ENCODE assay signal across 16 mouse cellular contexts in the genomic region with DNA sequence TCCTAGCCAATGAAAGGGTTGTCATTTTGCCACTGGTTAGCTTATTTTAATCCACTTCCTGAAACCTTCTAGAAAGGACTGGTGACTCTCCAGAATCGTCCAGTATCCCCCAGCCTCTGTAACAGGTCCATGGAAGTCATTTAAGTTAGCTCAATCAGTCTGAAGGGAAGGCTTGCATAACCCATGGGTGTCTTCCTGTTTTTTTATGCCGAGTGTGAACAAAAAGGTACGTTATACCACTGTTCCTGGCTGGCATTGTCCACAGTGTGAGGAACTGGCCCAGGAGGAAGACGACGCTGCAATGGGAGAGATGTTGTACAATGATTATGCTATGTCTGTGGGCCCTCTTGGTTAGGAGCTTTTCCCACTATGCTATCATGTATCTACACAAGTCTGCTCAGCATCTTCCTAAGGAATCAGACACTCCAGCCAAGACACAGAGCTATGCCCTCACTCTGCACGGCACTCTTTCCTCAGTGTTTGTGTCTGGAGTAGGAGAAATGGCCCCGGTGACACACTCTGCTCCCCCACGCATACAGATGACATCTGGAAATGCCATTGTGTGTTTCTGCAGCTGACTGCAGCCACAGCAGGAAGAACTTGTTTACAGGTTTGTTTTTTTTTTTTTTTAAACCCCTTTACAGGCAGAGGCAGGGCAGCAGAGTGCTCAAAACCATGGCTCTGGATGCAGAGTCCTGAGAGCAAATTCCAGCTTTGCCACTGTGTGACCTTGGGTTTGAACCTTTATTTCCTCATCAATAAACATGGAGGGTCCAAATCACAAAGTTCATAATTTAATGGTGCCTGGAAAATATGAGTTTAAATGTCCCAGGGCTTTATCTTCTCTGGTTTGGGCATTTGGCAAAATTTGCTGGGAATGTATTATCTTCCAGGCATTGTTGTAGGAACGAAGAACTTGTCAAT. TPM values are rescaled to one million over a fixed set of nuclear protein-coding genes. Genes with fewer than 3 reads are reported as not detected.
DNase-seq lines count a peak whose midpoint lies in the region; ATAC-seq and TF ChIP-seq lines count a peak whose summit lies in the region.
"Had no signal": no experiment of that assay in that cellular context is flagged by ENCODE, and none has a peak within 500 bp of the region (broad histone marks: within the 10 kb centered on the region; RNA-seq: fewer than 3 reads in every experiment).

No protein-coding gene starts in this region.

- no peak overlapping the region for H3K9ac ChIP-seq in heart, embryonic 11.5 days (ENCODE audit: low read depth, low read length)
- H3K9ac ChIP-seq in lung, embryonic 14.5 days, result no peak overlapping the region
- H3K9ac ChIP-seq: limb, embryonic 13.5 days; neural tube, embryonic 12.5 days had no signal

- H3K4me2 ChIP-seq in heart, embryonic 11.5 days, result no peak overlapping the region
- no peak overlapping the region for H3K4me2 ChIP-seq in lung, embryonic 14.5 days
- H3K4me2 ChIP-seq: limb, embryonic 13.5 days; neural tube, embryonic 12.5 days had no signal

- ATAC-seq in heart, embryonic 11.5 days (replicated peaks; ENCODE audit: insufficient number of reproducible peaks, low FRiP score, low TSS enrichment), result no peak
- no peak for ATAC-seq in lung, embryonic 14.5 days (ENCODE audit: insufficient read depth)
- peak; percentile 37 to 51; a peak in 1 of 4 replicates for ATAC-seq in hematopoietic stem cell, adult 5-6 weeks (replicated peaks in 1 of 2; ENCODE audit: insufficient read depth in 1 of 2, low FRiP score in 2 of 2, low TSS enrichment in 1 of 2, low read depth in 1 of 2, poor library complexity in 2 of 2, severe bottlenecking in 2 of 2)
- ATAC-seq: hindbrain, embryonic 16.5 days; intestine, postnatal 0 days had no signal

- H3K4me1 ChIP-seq in heart, embryonic 11.5 days (ENCODE audit: control insufficient read depth, insufficient read depth, low read length), result no peaks in the 10 kb centered on the region
- H3K4me1 ChIP-seq in lung, embryonic 14.5 days (ENCODE audit: insufficient read depth), result no peaks in the 10 kb centered on the region
- H3K4me1 ChIP-seq: neural tube, embryonic 12.5 days had no signal

- no peaks in the 10 kb centered on the region for H3K36me3 ChIP-seq in heart, embryonic 11.5 days (ENCODE audit: control insufficient read depth, insufficient read depth, low read length)
- no peaks in the 10 kb centered on the region for H3K36me3 ChIP-seq in lung, embryonic 14.5 days (ENCODE audit: insufficient read depth)
- H3K36me3 ChIP-seq: limb, embryonic 13.5 days; neural tube, embryonic 12.5 days had no signal

- no peaks in the 10 kb centered on the region for H3K9me3 ChIP-seq in heart, embryonic 11.5 days (replicated peaks; ENCODE audit: control insufficient read depth, low read length)
- no peaks in the 10 kb centered on the region for H3K9me3 ChIP-seq in lung, embryonic 14.5 days (ENCODE audit: low read depth, low read length)
- H3K9me3 ChIP-seq: limb, embryonic 13.5 days; neural tube, embryonic 12.5 days had no signal

- TF ChIP-seq CTCF in lung, embryonic 14.5 days (IDR thresholded peaks at IDR 0.05; ENCODE audit: low read depth), result no peak

- DNase-seq in heart, adult 11 months, result peak; percentile 98
- DNase-seq in lung, embryonic 14.5 days, result peak; percentile 32
- DNase-seq in lung, postnatal 25 days (ENCODE audit: low spot score), result no peak
- DNase-seq in cerebellum, adult 18-20 months, result no peak
- no peak for DNase-seq in adrenal gland, adult 2 months
- DNase-seq: adrenal gland, postnatal 25 days; cerebellum, adult 8-10 months; gastrocnemius, postnatal 25 days; right cerebral cortex, postnatal 14 days; thymus, postnatal 36 days had no signal

- no peak overlapping the region for H3K27ac ChIP-seq in heart, embryonic 11.5 days (ENCODE audit: low read depth, low read length)
- H3K27ac ChIP-seq in lung, embryonic 14.5 days (ENCODE audit: low read depth), result no peak overlapping the region
- H3K27ac ChIP-seq: limb, embryonic 13.5 days; neural tube, embryonic 12.5 days had no signal

- no peaks in the 10 kb centered on the region for H3K27me3 ChIP-seq in heart, embryonic 11.5 days (ENCODE audit: control insufficient read depth, insufficient read depth, low read length)
- H3K27me3 ChIP-seq in lung, embryonic 14.5 days (ENCODE audit: insufficient read depth, low read length), result peaks cover 3% of the 10 kb centered on the region; the same call in 1 of the 2 replicates
- H3K27me3 ChIP-seq: limb, embryonic 13.5 days; neural tube, embryonic 12.5 days had no signal

- 57% methylated on average over 9 of the region's 9 CpGs for WGBS in heart, embryonic 11.5 days (ENCODE audit: insufficient replicate concordance)
- WGBS in lung, embryonic 14.5 days, result 62% methylated on average over 9 of the region's 9 CpGs

- no peak overlapping the region for H3K4me3 ChIP-seq in heart, embryonic 11.5 days (ENCODE audit: low read depth, low read length)
- H3K4me3 ChIP-seq in lung, embryonic 14.5 days (ENCODE audit: low read depth, low read length), result no peak overlapping the region
- H3K4me3 ChIP-seq: limb, embryonic 13.5 days; neural tube, embryonic 12.5 days had no signal

RNA-seq across cellular contexts. Expression of a gene that starts 15.5 kb away (rescaled TPM):
- 1.2 and 1.6 TPM in 2 replicates for polyA plus RNA-seq in heart, embryonic 11.5 days (2014; fragmentation: Nextera tagmentation; extraction: Ambion mirVana)
- polyA plus RNA-seq in lung, embryonic 14.5 days (2014; fragmentation: Nextera tagmentation; extraction: Ambion mirVana), result 2.0 and 2.3 TPM in 2 replicates
- total RNA-seq in hematopoietic stem cell, adult 5-6 weeks (2017), result 16.0 and 19.9 TPM in 2 replicates
- total RNA-seq in adrenal gland, adult 2 months (2021), result 10 to 100 TPM; 75.8 to 85.6 TPM
- polyA plus RNA-seq in adrenal gland, adult 2 months (2012; rRNA removed), result 64.4 and 66.5 TPM in 2 replicates

Comparison
In these comparisons a context has a peak if more than half of its experiments do, and no peak if none do; other contexts are left out.
1. DNase-seq: peak in heart, adult 11 months (single experiment) and lung, embryonic 14.5 days (single experiment); none in lung, postnatal 25 days (single experiment), cerebellum, adult 18-20 months (0 of 2) and adrenal gland, adult 2 months (single experiment).
2. ATAC-seq: peak in hematopoietic stem cell, adult 5-6 weeks (2 of 2); none in heart, embryonic 11.5 days (single experiment) and lung, embryonic 14.5 days (single experiment).
3. RNA of a gene that starts 15.5 kb away (polyA plus RNA-seq): 64.4 to 66.5 TPM in adrenal gland, adult 2 months; 2.0 to 2.3 TPM in lung, embryonic 14.5 days and 1.2 to 1.6 TPM in heart, embryonic 11.5 days; every median in the first group is over 10 times any median in the second.